Mouse (Mus musculus) splenic B cell, adult 2 months (primary cell): ENCODE data around the gene Zdhhc5.

Experiments used
- DNase-seq: peaks from one replicate; pipeline ENCODE4 v3.0.0-alpha.2; 2011; ENCODE audit warnings: low read depth, low spot score
- H3K27me3 ChIP-seq: 2 replicates; pipeline ENCODE4 v1.6.1; 2012; ENCODE audit warnings: mild to moderate bottlenecking, low read length, moderate library complexity, mixed read lengths; ENCODE audit not compliant: control insufficient read depth, poor library complexity, insufficient read depth, severe bottlenecking
- H3K36me3 ChIP-seq: 2 replicates; pipeline ENCODE4 v1.6.1; 2012; ENCODE audit warnings: mild to moderate bottlenecking, low read length, moderate library complexity, mixed read lengths; ENCODE audit not compliant: control insufficient read depth, poor library complexity, insufficient read depth, severe bottlenecking

Zdhhc5 gene

GRCm38 (mm10) chr2:84725770-84726169 is 10.8 kb upstream of the Zdhhc5 start:
- Histone ChIP-seq H3K36me3 (peaks cover 14% of the 10 kb centered on the region), H3K27me3 (no peaks in the 10 kb centered on the region)
- DNase-seq = no peak

- DNase-seq = no peak
- peaks cover 14% of the 10 kb centered on the region for H3K36me3 ChIP-seq
- H3K27me3 ChIP-seq = no peaks in the 10 kb centered on the region
These were observed 8.9 kb upstream of the Zdhhc5 start for GRCm38 (mm10) chr2:84723856-84724255.

DNA sequence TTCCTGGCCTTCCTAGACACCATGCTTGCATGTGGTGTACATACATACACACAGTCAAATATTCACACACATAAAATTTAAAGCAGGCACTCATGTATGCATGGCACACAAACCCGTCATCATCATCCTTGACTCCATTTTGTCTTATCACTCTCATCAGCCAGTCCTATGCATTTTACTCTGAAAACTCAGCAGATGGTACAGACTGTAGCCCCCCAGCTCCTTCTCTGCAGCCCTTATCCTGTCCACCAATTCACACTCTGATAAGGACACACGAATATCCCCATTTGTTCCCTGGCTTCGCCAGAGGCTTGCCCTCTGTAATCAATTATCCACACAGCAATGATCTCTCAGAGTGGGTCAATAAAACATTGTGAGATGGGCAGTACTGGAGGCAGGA is 6.2 kb upstream of the Zdhhc5 start:
- Histone ChIP-seq H3K36me3 (peaks cover 14% of the 10 kb centered on the region), H3K27me3 (no peaks in the 10 kb centered on the region)
- no peak for DNase-seq

- H3K36me3 ChIP-seq = peaks cover 14% of the 10 kb centered on the region
- H3K27me3 ChIP-seq = no peaks in the 10 kb centered on the region
- no peak for DNase-seq
These were observed 5.7 kb upstream of the Zdhhc5 start for GRCm38 (mm10) chr2:84720718-84721117.

DNA sequence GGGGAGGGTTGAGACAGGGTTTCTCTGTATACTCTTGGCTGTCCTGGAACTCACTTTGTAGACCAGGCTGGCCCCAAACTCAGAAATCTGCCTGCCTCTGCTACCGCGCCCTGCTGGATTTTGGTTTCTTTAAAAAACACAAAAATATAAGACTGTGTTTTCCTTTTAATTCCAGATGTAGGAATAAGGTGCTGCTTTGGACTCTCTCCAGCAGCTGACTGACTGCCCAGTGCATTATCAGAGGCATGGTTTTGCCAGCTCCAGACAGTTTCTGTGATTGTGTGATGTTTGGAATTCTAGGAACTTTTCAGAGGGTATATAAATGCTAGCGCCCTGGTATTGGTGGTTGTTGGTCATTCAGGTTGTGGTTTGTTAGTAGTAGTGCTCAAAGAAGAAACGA is 2.4 kb upstream of the Zdhhc5 start:
- H3K36me3 ChIP-seq = 0 out of 2 replicates have a peak, but pooled peaks cover 2% of the 10 kb centered on the region
- DNase-seq = no peak
- H3K27me3 ChIP-seq = no peaks in the 10 kb centered on the region

- Histone ChIP-seq H3K36me3 (0 out of 2 replicates have a peak, but pooled peaks cover 2% of the 10 kb centered on the region), H3K27me3 (no peaks in the 10 kb centered on the region)
- DNase-seq = peak; percentile 34
These were observed 1.7 kb upstream of the Zdhhc5 start for GRCm38 (mm10) chr2:84716423-84717355.

GRCm38 (mm10) chr2:84715562-84716361 is 782 bp upstream of the Zdhhc5 start:
- Histone ChIP-seq H3K27me3 (no peaks in the 10 kb centered on the region), H3K36me3 (0 out of 2 replicates have a peak, but pooled peaks cover under 1% of the 10 kb centered on the region)
- DNase-seq = peak; percentile 97

- DNase-seq = no peak
- H3K27me3 ChIP-seq = no peaks in the 10 kb centered on the region
- 0 out of 2 replicates have a peak, but pooled peaks cover 4% of the 10 kb centered on the region for H3K36me3 ChIP-seq
These were observed 564 bp downstream of the Zdhhc5 start for GRCm38 (mm10) chr2:84714422-84714810.

DNA sequence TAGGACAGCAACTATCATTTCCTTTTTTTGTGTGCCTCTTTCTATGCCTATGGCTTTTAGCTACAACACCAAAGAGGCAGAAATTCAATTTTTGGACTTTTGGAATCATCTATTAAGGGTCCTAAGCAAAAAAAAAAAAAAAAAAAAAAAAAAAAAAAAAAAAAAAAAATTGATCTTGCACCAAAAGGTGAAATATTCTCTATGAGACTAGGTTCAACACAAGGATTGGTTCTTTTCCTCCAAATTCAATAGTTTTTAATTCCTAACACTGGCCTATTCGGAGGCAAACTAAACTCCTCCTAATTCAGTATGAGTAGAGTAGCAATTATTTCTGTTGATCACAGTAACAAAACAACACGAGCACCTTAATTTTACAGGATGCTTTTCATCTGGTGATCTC is 3.1 kb downstream of the Zdhhc5 start:
- Histone ChIP-seq H3K36me3 (0 out of 2 replicates have a peak, but pooled peaks cover 6% of the 10 kb centered on the region), H3K27me3 (no peaks in the 10 kb centered on the region)
- no peak for DNase-seq

GRCm38 (mm10) chr2:84707523-84707922 is 7.5 kb downstream of the Zdhhc5 start:
- no peak for DNase-seq
- peaks cover 12% of the 10 kb centered on the region; the same call in 1 of the 2 replicates for H3K36me3 ChIP-seq
- H3K27me3 ChIP-seq = no peaks in the 10 kb centered on the region

DNA sequence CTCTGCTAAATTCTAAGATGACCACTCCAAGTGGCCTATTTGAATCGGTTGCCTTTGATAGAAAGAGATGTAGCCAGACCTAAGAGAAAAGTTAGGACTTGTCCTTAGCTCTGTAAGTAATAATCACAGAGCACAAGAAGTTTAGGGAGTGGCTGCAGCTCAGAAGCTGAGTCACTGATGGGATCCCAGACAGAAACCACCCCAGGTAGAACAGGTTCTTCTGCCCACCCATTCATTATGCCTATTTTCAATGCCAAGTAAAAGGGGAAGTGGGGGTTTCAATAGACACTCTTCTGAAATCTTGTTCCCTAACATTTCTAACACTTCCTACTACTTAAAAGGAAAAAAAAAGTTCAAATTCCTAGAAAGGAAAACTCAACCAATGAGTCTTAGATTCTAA is 9.7 kb downstream of the Zdhhc5 start:
- Histone ChIP-seq H3K36me3 (peaks cover 10% of the 10 kb centered on the region; the same call in 1 of the 2 replicates), H3K27me3 (no peaks in the 10 kb centered on the region)
- DNase-seq = peak; percentile 30

DNA sequence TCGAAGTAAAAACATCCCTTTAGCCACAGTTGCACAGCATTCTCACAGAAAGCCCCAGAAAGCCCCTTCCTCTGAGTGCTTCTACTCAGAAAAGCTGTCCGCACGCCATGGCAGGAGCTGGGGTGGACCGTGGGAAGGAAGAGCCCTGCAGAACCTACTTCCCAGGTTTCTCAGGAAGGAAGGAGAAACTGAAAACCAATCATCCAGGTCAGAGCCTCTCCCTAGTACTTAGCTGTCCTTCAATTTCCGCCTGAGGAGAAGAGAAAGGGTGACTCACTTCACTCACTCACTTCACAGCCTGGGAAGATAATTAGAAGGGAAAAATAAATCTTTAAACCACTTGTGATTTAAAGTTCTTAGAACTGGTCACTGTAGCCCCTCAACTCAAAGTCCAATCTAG is 10.7 kb downstream of the Zdhhc5 start:
- no peaks in the 10 kb centered on the region for H3K27me3 ChIP-seq
- H3K36me3 ChIP-seq = peaks cover 10% of the 10 kb centered on the region; the same call in 1 of the 2 replicates
- no peak for DNase-seq

DNA sequence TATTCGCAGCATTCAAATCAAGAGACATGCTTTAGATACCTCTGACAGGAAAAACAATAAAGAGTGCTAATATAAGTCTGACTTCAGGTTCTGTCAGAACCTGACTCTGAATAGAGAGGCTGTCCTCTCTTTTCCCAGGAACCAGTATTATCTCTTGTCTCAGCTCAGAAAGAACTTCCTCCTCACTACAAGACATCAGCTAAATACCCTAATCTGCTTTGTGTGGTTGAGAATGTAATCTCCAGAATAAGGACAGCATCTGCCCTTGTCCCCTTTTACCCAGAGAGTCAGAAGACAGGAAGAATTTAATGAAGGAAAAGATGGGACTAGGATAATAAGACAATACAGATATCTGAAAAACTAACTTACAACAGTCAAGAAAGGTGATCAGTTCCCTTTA is 11.5 kb downstream of the Zdhhc5 start:
- H3K27me3 ChIP-seq = no peaks in the 10 kb centered on the region
- H3K36me3 ChIP-seq = peaks cover 11% of the 10 kb centered on the region; the same call in 1 of the 2 replicates
- DNase-seq = no peak

DNA sequence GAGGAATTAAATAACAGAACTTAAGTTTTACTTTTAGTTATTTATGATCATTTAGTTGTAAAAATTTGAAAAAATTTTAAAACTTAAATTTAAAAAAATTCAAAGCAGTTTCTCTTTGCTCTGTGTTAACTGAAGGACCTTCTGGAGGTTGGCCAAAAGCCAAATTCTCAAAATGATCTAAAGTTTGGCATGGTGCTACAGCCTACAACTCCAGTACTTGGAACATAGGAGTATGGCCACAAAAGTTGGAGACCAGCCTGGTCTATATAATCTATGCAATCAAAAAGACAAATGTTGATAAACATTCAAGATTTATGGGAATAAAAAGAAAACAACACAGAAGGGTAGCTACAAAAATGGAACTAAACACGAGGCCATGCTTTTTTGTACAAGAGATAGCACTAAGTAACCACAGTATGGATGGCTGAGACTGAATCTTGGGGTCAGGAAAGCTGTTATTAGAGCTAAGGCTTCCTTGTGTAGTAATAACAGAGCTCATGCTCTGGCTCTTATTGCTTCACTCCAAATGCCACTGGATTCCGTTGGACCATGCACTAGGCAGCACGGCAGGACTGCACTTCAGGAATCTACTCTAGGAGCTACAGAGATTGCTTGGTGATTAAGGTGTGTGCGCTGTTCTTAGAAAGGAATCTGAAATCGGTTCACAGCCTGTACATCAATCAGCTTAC is 19.8 kb downstream of the Zdhhc5 start:
- Histone ChIP-seq H3K27me3 (no peaks in the 10 kb centered on the region), H3K36me3 (peaks cover 12% of the 10 kb centered on the region)
- DNase-seq = no peak
